ENCODE assay signal across 9 mouse cellular contexts in the genomic region with DNA sequence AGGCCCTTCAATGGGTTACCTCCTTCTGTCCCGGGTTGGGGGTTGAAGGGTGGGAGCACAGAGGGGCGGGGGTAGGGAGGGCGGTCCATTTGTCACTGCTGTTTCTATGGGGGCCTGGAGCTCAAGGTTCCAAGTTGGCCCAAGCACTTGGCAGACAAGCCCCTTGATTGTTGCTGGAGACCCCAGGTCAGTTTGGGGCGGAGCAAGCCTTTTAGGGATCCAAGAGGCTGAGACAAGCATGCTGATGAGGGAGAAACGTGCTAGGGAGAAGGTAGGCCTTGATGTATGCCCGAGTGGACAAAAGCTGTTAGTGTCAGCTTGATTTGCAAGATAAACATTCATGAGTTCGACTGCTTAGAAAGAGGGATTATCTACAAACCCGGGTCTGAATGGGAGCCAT. TPM values are rescaled to one million over a fixed set of nuclear protein-coding genes. Genes with fewer than 3 reads are reported as not detected.
DNase-seq lines count a peak whose midpoint lies in the region; ATAC-seq lines count a peak whose summit lies in the region.
"Had no signal": no experiment of that assay in that cellular context is flagged by ENCODE, and none has a peak within 500 bp of the region (broad histone marks: within the 10 kb centered on the region; RNA-seq: fewer than 3 reads in every experiment).

No protein-coding gene starts in this region.

- H3K27me3 ChIP-seq in heart, embryonic 14.5 days (ENCODE audit: control insufficient read depth, insufficient read depth, low read length), result no peaks in the 10 kb centered on the region
- H3K27me3 ChIP-seq in hindbrain, embryonic 11.5 days (ENCODE audit: control insufficient read depth, insufficient read depth, low read length), result no peaks in the 10 kb centered on the region
- H3K27me3 ChIP-seq in midbrain, embryonic 11.5 days (ENCODE audit: control insufficient read depth, insufficient read depth, low read length), result no peaks in the 10 kb centered on the region; the same call in 1 of the 2 replicates

- peaks cover 7 to 10% of the 10 kb centered on the region in 2 experiments for H3K4me1 ChIP-seq in heart, embryonic 14.5 days (ENCODE audit: control insufficient read depth in 2 of 2, insufficient read depth in 2 of 2, low read length in 2 of 2)
- no peaks in the 10 kb centered on the region for H3K4me1 ChIP-seq in hindbrain, embryonic 11.5 days (replicated peaks; ENCODE audit: control insufficient read depth, insufficient read depth, low read length)
- H3K4me1 ChIP-seq in midbrain, embryonic 11.5 days (ENCODE audit: control insufficient read depth, insufficient read depth, low read length), result peaks cover 16% of the 10 kb centered on the region

- H3K4me2 ChIP-seq in heart, embryonic 14.5 days (ENCODE audit: low read length), result peak overlapping the region; percentile 63
- peak overlapping the region; percentile 14; the same call in 1 of the 2 replicates for H3K4me2 ChIP-seq in hindbrain, embryonic 11.5 days (replicated peaks; ENCODE audit: low read depth, low read length)
- no peak overlapping the region; the same call in 1 of the 2 replicates for H3K4me2 ChIP-seq in midbrain, embryonic 11.5 days

- H3K27ac ChIP-seq in heart, embryonic 14.5 days (replicated peaks in 1 of 2; ENCODE audit: control insufficient read depth in 1 of 2, insufficient read depth in 1 of 2, low read depth in 2 of 2, low read length in 2 of 2), result no peak overlapping the region
- peak overlapping the region; percentile 95 for H3K27ac ChIP-seq in hindbrain, embryonic 11.5 days (ENCODE audit: low read depth, low read length)
- H3K27ac ChIP-seq in midbrain, embryonic 11.5 days (ENCODE audit: low read depth, low read length), result peak overlapping the region; percentile 93

- 26% methylated on average over 8 of the region's 8 CpGs for WGBS in heart, embryonic 14.5 days
- 6% methylated on average over 8 of the region's 8 CpGs for WGBS in hindbrain, embryonic 11.5 days
- WGBS in midbrain, embryonic 11.5 days, result 5% methylated on average over 8 of the region's 8 CpGs

- peak overlapping the region; percentile 25 to 52; a peak in 3 of 4 replicates for H3K4me3 ChIP-seq in heart, embryonic 14.5 days (ENCODE audit: control insufficient read depth in 1 of 2, insufficient read depth in 1 of 2, low read depth in 1 of 2, low read length in 2 of 2)
- no peak overlapping the region for H3K4me3 ChIP-seq in hindbrain, embryonic 11.5 days (ENCODE audit: low read depth, low read length)
- no peak overlapping the region for H3K4me3 ChIP-seq in midbrain, embryonic 11.5 days (ENCODE audit: low read depth, low read length)

- H3K36me3 ChIP-seq in heart, embryonic 14.5 days (ENCODE audit: control insufficient read depth, insufficient read depth, low read length), result no peaks in the 10 kb centered on the region
- H3K36me3 ChIP-seq in hindbrain, embryonic 11.5 days (ENCODE audit: control insufficient read depth, insufficient read depth, low read length), result no peaks in the 10 kb centered on the region
- no peaks in the 10 kb centered on the region for H3K36me3 ChIP-seq in midbrain, embryonic 11.5 days (ENCODE audit: control insufficient read depth, insufficient read depth, low read length)

- peak overlapping the region; percentile 49; the same call in 1 of the 2 replicates for H3K9ac ChIP-seq in heart, embryonic 14.5 days (ENCODE audit: low read length)
- H3K9ac ChIP-seq in hindbrain, embryonic 11.5 days (ENCODE audit: low read depth, low read length), result no peak overlapping the region
- H3K9ac ChIP-seq in midbrain, embryonic 11.5 days (ENCODE audit: low read length), result no peak overlapping the region

- peaks cover 3% of the 10 kb centered on the region; the same call in 1 of the 2 replicates for H3K9me3 ChIP-seq in heart, embryonic 14.5 days (ENCODE audit: control insufficient read depth, low read length)
- H3K9me3 ChIP-seq in hindbrain, embryonic 11.5 days (ENCODE audit: control insufficient read depth, low read length), result no peaks in the 10 kb centered on the region
- H3K9me3 ChIP-seq in midbrain, embryonic 11.5 days (ENCODE audit: control insufficient read depth, low read length), result no peaks in the 10 kb centered on the region

- no peak for ATAC-seq in heart, embryonic 14.5 days (ENCODE audit: insufficient number of reproducible peaks, insufficient read depth, low FRiP score, low read depth)
- ATAC-seq in hindbrain, embryonic 11.5 days (ENCODE audit: low FRiP score), result peak; percentile 90
- ATAC-seq in midbrain, embryonic 11.5 days (ENCODE audit: low FRiP score), result peak; percentile 91
- ATAC-seq in inflammation-experienced regulatory T-cells, adult 6 months, result no peak

- DNase-seq in heart, adult 8-10 months (ENCODE audit: low spot score), result no peak
- DNase-seq in brain, embryonic 18.5 days (ENCODE audit: low read depth, low spot score), result peak; percentile 39
- DNase-seq in hindbrain, embryonic 11.5 days (ENCODE audit: low spot score), result peak; percentile 84
- peak; percentile 97 for DNase-seq in midbrain, embryonic 11.5 days (ENCODE audit: low spot score, missing footprints)
- no peak for DNase-seq in layer of hippocampus, postnatal 10 days (ENCODE audit: low spot score in 2 of 2)
- no peak for DNase-seq in left cerebral cortex, postnatal 36 days (ENCODE audit: low spot score in 2 of 2)

- intact Hi-C loops in left cerebral cortex, postnatal 36 days (cut with DNase I), result loop anchor here (5.0 to 10.0 kb wide), 2 partner anchors 98 to 580 kb away; a partner anchor contains a TSS

RNA-seq across cellular contexts. Expression of a gene that starts 40.9 kb away (rescaled TPM):
- polyA plus RNA-seq in heart, embryonic 14.5 days (2014; fragmentation: Nextera tagmentation; extraction: Ambion mirVana), result not detected in 2 replicates
- not detected for total RNA-seq in heart, adult 8-10 months (2022)
- polyA plus RNA-seq in hindbrain, embryonic 11.5 days (2014; fragmentation: Nextera tagmentation; extraction: Ambion mirVana), result not detected in 2 replicates
- not detected in 2 replicates for polyA plus RNA-seq in midbrain, embryonic 11.5 days (2014; fragmentation: Nextera tagmentation; extraction: Ambion mirVana)
- total RNA-seq in layer of hippocampus, postnatal 10 days (2021), result not detected
- total RNA-seq in left cerebral cortex, postnatal 36 days (2021), result not detected
- not detected for polyA plus RNA-seq in inflammation-experienced regulatory T-cells, adult 6 months (2017; shearing (Covaris generic))
- total RNA-seq: gastrocnemius, postnatal 4 days had no signal

Comparison
In these comparisons a context has a peak if more than half of its experiments do, and no peak if none do; other contexts are left out.
1. ATAC-seq: peak in hindbrain, embryonic 11.5 days (single experiment) and midbrain, embryonic 11.5 days (single experiment); none in heart, embryonic 14.5 days (single experiment) and inflammation-experienced regulatory T-cells, adult 6 months (single experiment).
2. H3K27ac ChIP-seq: peak in hindbrain, embryonic 11.5 days (single experiment) and midbrain, embryonic 11.5 days (single experiment); none in heart, embryonic 14.5 days (0 of 2).
3. H3K4me3 ChIP-seq: peak in heart, embryonic 14.5 days (2 of 2); none in hindbrain, embryonic 11.5 days (single experiment) and midbrain, embryonic 11.5 days (single experiment).
4. DNase-seq: peak in brain, embryonic 18.5 days (single experiment), hindbrain, embryonic 11.5 days (single experiment) and midbrain, embryonic 11.5 days (single experiment); none in heart, adult 8-10 months (single experiment), layer of hippocampus, postnatal 10 days (0 of 2) and left cerebral cortex, postnatal 36 days (0 of 2).